8 mouse cellular contexts compared by ENCODE assay signal in genomic region chr1:59670641-59671168, GRCm38 (mm10). TPM values are rescaled to one million over a fixed set of nuclear protein-coding genes. Genes with fewer than 3 reads are reported as not detected.
DNase-seq lines count a peak whose midpoint lies in the region; ATAC-seq and TF ChIP-seq lines count a peak whose summit lies in the region.

Sumo1 (minus strand) TSS chr1:59670834.

- no peaks in the 10 kb centered on the region for H3K9me3 ChIP-seq in E14TG2a.4 (ENCODE audit: low read length)
- no peaks in the 10 kb centered on the region for H3K9me3 ChIP-seq in forebrain, embryonic 12.5 days
- no peaks in the 10 kb centered on the region for H3K9me3 ChIP-seq in heart, postnatal 0 days (replicated peaks; ENCODE audit: control insufficient read depth, low read length)
- H3K9me3 ChIP-seq in liver, embryonic 16.5 days (replicated peaks; ENCODE audit: control insufficient read depth, low read length), result no peaks in the 10 kb centered on the region
- H3K9me3 ChIP-seq in neural tube, embryonic 13.5 days, result no peaks in the 10 kb centered on the region

- H3K4me1 ChIP-seq in E14TG2a.4 (replicated peaks; ENCODE audit: low read depth, low read length), result peaks cover 44% of the 10 kb centered on the region
- peaks cover 20% of the 10 kb centered on the region for H3K4me1 ChIP-seq in forebrain, embryonic 12.5 days
- H3K4me1 ChIP-seq in heart, postnatal 0 days (ENCODE audit: control insufficient read depth, insufficient read depth), result peaks cover 19% of the 10 kb centered on the region; the same call in 1 of the 2 replicates
- peaks cover 9% of the 10 kb centered on the region for H3K4me1 ChIP-seq in liver, embryonic 16.5 days (ENCODE audit: control insufficient read depth, low read depth, low read length)
- H3K4me1 ChIP-seq in neural tube, embryonic 13.5 days (replicated peaks), result peaks cover 29% of the 10 kb centered on the region
- H3K4me1 ChIP-seq in testis, adult 2 months (ENCODE audit: control insufficient read depth, insufficient read depth, low read length), result peaks cover 3% of the 10 kb centered on the region

- no peak for TF ChIP-seq CTCF in E14TG2a.4 (conservative IDR thresholded peaks at IDR 0.05; ENCODE audit: low read length)
- no peak for TF ChIP-seq CTCF in heart, postnatal 0 days (IDR thresholded peaks at IDR 0.05; ENCODE audit: low read depth)
- no peak for TF ChIP-seq CTCF in testis, adult 2 months (IDR thresholded peaks at IDR 0.05; ENCODE audit: control insufficient read depth, insufficient read depth, insufficient replicate concordance, low read depth, low read length)

- peak within 1 kb of the TSS; percentile 96 for H3K27ac ChIP-seq in forebrain, embryonic 12.5 days
- peak within 1 kb of the TSS; percentile 94 for H3K27ac ChIP-seq in heart, postnatal 0 days (ENCODE audit: low read depth)
- peak within 1 kb of the TSS; percentile 89 for H3K27ac ChIP-seq in liver, embryonic 16.5 days (ENCODE audit: low read length)
- H3K27ac ChIP-seq in neural tube, embryonic 13.5 days (replicated peaks), result peak within 1 kb of the TSS; percentile 91
- H3K27ac ChIP-seq in testis, adult 2 months (ENCODE audit: control insufficient read depth, insufficient read depth, low read depth, low read length), result peak within 1 kb of the TSS; percentile 96

- peak; percentile 97 for ATAC-seq in forebrain, embryonic 12.5 days (ENCODE audit: low FRiP score)
- peak; percentile 96 for ATAC-seq in heart, postnatal 0 days (ENCODE audit: insufficient read depth, low read depth)
- peak; percentile 89 for ATAC-seq in liver, embryonic 16.5 days (ENCODE audit: low read depth)
- ATAC-seq in neural tube, embryonic 13.5 days (ENCODE audit: low read depth), result peak; percentile 97

- under 1% methylated on average over 36 of the region's 36 CpGs for WGBS in forebrain, embryonic 12.5 days
- WGBS in heart, postnatal 0 days, result under 1% methylated on average over 36 of the region's 36 CpGs
- WGBS in liver, embryonic 16.5 days (ENCODE audit: insufficient replicate concordance), result under 1% methylated on average over 36 of the region's 36 CpGs
- under 1% methylated on average over 36 of the region's 36 CpGs for WGBS in neural tube, embryonic 13.5 days

- no peaks in the 10 kb centered on the region for H3K27me3 ChIP-seq in E14TG2a.4 (ENCODE audit: insufficient read depth, low read length)
- H3K27me3 ChIP-seq in forebrain, embryonic 12.5 days, result no peaks in the 10 kb centered on the region
- no peaks in the 10 kb centered on the region for H3K27me3 ChIP-seq in heart, postnatal 0 days (ENCODE audit: control insufficient read depth, insufficient read depth, low read length)
- H3K27me3 ChIP-seq in liver, embryonic 16.5 days (ENCODE audit: control insufficient read depth, insufficient read depth, low read depth, low read length), result no peaks in the 10 kb centered on the region
- no peaks in the 10 kb centered on the region for H3K27me3 ChIP-seq in neural tube, embryonic 13.5 days
- H3K27me3 ChIP-seq in testis, adult 2 months (ENCODE audit: control insufficient read depth, insufficient read depth, low read length), result no peaks in the 10 kb centered on the region

- peak within 1 kb of the TSS; percentile 96 for H3K9ac ChIP-seq in forebrain, embryonic 12.5 days
- peak within 1 kb of the TSS; percentile 98 for H3K9ac ChIP-seq in heart, postnatal 0 days (replicated peaks; ENCODE audit: low read depth, low read length)
- H3K9ac ChIP-seq in liver, embryonic 16.5 days (ENCODE audit: low read depth, low read length), result peak within 1 kb of the TSS; percentile 99
- peak within 1 kb of the TSS; percentile 99 for H3K9ac ChIP-seq in neural tube, embryonic 13.5 days

- H3K4me2 ChIP-seq in forebrain, embryonic 12.5 days, result peak within 1 kb of the TSS; percentile 83
- peak within 1 kb of the TSS; percentile 77 for H3K4me2 ChIP-seq in heart, postnatal 0 days (ENCODE audit: low read depth, low read length)
- H3K4me2 ChIP-seq in liver, embryonic 16.5 days (ENCODE audit: low read depth, low read length), result peak within 1 kb of the TSS; percentile 70
- H3K4me2 ChIP-seq in neural tube, embryonic 13.5 days, result peak within 1 kb of the TSS; percentile 87

- peak within 1 kb of the TSS; percentile 97 for H3K4me3 ChIP-seq in E14TG2a.4 (replicated peaks; ENCODE audit: low read length)
- H3K4me3 ChIP-seq in forebrain, embryonic 12.5 days (replicated peaks), result peak within 1 kb of the TSS; percentile 79
- peak within 1 kb of the TSS; percentile 94 for H3K4me3 ChIP-seq in heart, postnatal 0 days (ENCODE audit: low read depth, low read length)
- H3K4me3 ChIP-seq in liver, embryonic 16.5 days (ENCODE audit: low read depth, low read length), result peak within 1 kb of the TSS; percentile 98
- peak within 1 kb of the TSS; percentile 99 for H3K4me3 ChIP-seq in neural tube, embryonic 13.5 days
- H3K4me3 ChIP-seq in testis, adult 2 months (ENCODE audit: control insufficient read depth, low read depth, low read length), result peak within 1 kb of the TSS; percentile 99

- peak; percentile 96 for TF ChIP-seq POLR2A in testis, adult 2 months (IDR thresholded peaks at IDR 0.05; ENCODE audit: control insufficient read depth, low read depth, low read length)

- peak; percentile 81 for DNase-seq in c-Kit-positive CD71-positive TER-119-positive erythroid progenitor cells, embryonic 14.5 days (ENCODE audit: low spot score)
- peak; percentile 95 for DNase-seq in heart, postnatal 0 days (ENCODE audit: low spot score)
- peak; percentile 92 to 95 for DNase-seq in kidney, postnatal 4 days

- TF ChIP-seq EP300 in heart, postnatal 0 days (IDR thresholded peaks at IDR 0.05; ENCODE audit: low read depth), result no peak; the same call in 1 of the 2 replicates

- peaks cover 36% of the 10 kb centered on the region for H3K36me3 ChIP-seq in E14TG2a.4 (ENCODE audit: insufficient read depth, low read length)
- H3K36me3 ChIP-seq in forebrain, embryonic 12.5 days (replicated peaks), result peaks cover 4% of the 10 kb centered on the region; the same call in 1 of the 2 replicates
- H3K36me3 ChIP-seq in heart, postnatal 0 days (replicated peaks; ENCODE audit: control insufficient read depth, insufficient read depth, low read length), result 0 out of 2 replicates have a peak, but pooled peaks cover 4% of the 10 kb centered on the region
- H3K36me3 ChIP-seq in liver, embryonic 16.5 days (ENCODE audit: control insufficient read depth, insufficient read depth), result peaks cover 3% of the 10 kb centered on the region; the same call in 1 of the 2 replicates
- H3K36me3 ChIP-seq in neural tube, embryonic 13.5 days, result no peaks in the 10 kb centered on the region
- H3K36me3 ChIP-seq in testis, adult 2 months (ENCODE audit: control insufficient read depth, insufficient read depth, low read length), result no peaks in the 10 kb centered on the region

RNA-seq across cellular contexts. Expression of gene Sumo1, which starts in this region (rescaled TPM):
- polyA plus RNA-seq in forebrain, embryonic 12.5 days (2016; fragmentation: Nextera tagmentation; extraction: Ambion mirVana), result 514 and 515 TPM in 2 replicates
- total RNA-seq in heart, postnatal 0 days (2014; rRNA removed; ENCODE audit: low replicate concordance), result 68.9 and 71.3 TPM in 2 replicates
- polyA plus RNA-seq in heart, postnatal 0 days (2015; fragmentation: Nextera tagmentation; extraction: Ambion mirVana), result 186 and 199 TPM in 2 replicates
- 90.3 and 117 TPM in 2 replicates for polyA plus RNA-seq in liver, embryonic 16.5 days (2015; fragmentation: Nextera tagmentation; extraction: Ambion mirVana)
- polyA plus RNA-seq in neural tube, embryonic 13.5 days (2015; fragmentation: Nextera tagmentation; extraction: Ambion mirVana), result 402 and 414 TPM in 2 replicates
- 22.2 and 32.2 TPM in 2 replicates for polyA plus RNA-seq in testis, adult 2 months (2012; rRNA removed)

Comparison
In these comparisons a context has a peak if more than half of its experiments do, and no peak if none do; other contexts are left out.
1. Peak in every context shown above with its lines: DNase-seq, ATAC-seq, H3K4me3 ChIP-seq and H3K27ac ChIP-seq.